Mouse (Mus musculus): ENCODE results near the gene Mien1. TPM values are rescaled to one million over a fixed set of nuclear protein-coding genes. Genes with fewer than 3 reads are reported as not detected.

Mien1 gene
- total RNA-seq, 2 experiments from 2014 or later, result 92.2 to 104 TPM

GRCm38 (mm10) chr11:98390141-98390540 is 48.6 kb downstream of the Mien1 start:
- no peak for DNase-seq (ENCODE audit: extremely low spot score in 1 of 2, low spot score in 1 of 2)

GRCm38 (mm10) chr11:98389221-98389780 is 49.5 kb downstream of the Mien1 start:
- peak in 1 of 2 experiments; percentile 67 for DNase-seq (ENCODE audit: extremely low spot score in 1 of 2, low spot score in 1 of 2)

GRCm38 (mm10) chr11:98388282-98388681 is 50.5 kb downstream of the Mien1 start:
- DNase-seq (ENCODE audit: extremely low spot score in 1 of 2, low spot score in 1 of 2), result no peak

Other genes starting within 250 kb of the Mien1 start
- gene Med1, start 245.7 kb downstream of the Mien1 start, total RNA-seq (2021), result 10 to 100 TPM; 49.5 to 54.0 TPM
- gene Cdk12, start 235.9 kb downstream of the Mien1 start, total RNA-seq (2021), result 10 to 100 TPM; 32.2 to 41.0 TPM
- gene Neurod2, start 109.3 kb downstream of the Mien1 start, total RNA-seq (2021), result 100 to 1,000 TPM; 139 to 148 TPM
- gene Ppp1r1b, start 90.6 kb downstream of the Mien1 start, total RNA-seq (2021), result 10 to 100 TPM; 45.4 to 49.9 TPM
- 10 to 100 TPM; 31.5 to 34.3 TPM for gene Stard3, start 80.6 kb downstream of the Mien1 start, total RNA-seq (2021)
- gene Tcap, start 55.2 kb downstream of the Mien1 start, total RNA-seq (2021), result under 1 TPM; 0.66 to 0.76 TPM
- gene Pnmt, start 52.5 kb downstream of the Mien1 start, total RNA-seq (2021), result not detected
- gene Pgap3, start 38.5 kb downstream of the Mien1 start, total RNA-seq (2021), result 1 to 10 TPM; 8.9 to 9.6 TPM
- gene Erbb2, start 26.5 kb downstream of the Mien1 start, total RNA-seq (2021), result 1 to 10 TPM; 1.4 to 3.5 TPM
- gene Grb7, start 7.4 kb upstream of the Mien1 start, total RNA-seq (2021), result 1 to 10 TPM; 1.4 to 2.1 TPM
- under 1 TPM in 1 of 2 experiments, not detected in 1; 0.52 TPM for gene Ikzf3, start 107.0 kb upstream of the Mien1 start, total RNA-seq (2021)
- not detected for gene Zpbp2, start 112.1 kb upstream of the Mien1 start, total RNA-seq (2021)
- 10 to 100 TPM; 47.7 to 57.5 TPM for gene Ormdl3, start 148.4 kb upstream of the Mien1 start, total RNA-seq (2021)
- gene Lrrc3c, start 159.3 kb upstream of the Mien1 start, total RNA-seq (2021), result not detected
- gene Gm12355, start 186.7 kb upstream of the Mien1 start, total RNA-seq (2021), result 10 to 100 TPM; 10.4 to 12.4 TPM
- gene Gsdma3, start 187.4 kb upstream of the Mien1 start, total RNA-seq (2021), result not detected
- gene Gsdma2, start 207.8 kb upstream of the Mien1 start, total RNA-seq (2021), result under 1 TPM in 1 of 2 experiments, not detected in 1; 0.20 TPM
- not detected for gene Gsdma, start 225.4 kb upstream of the Mien1 start, total RNA-seq (2021)
- 100 to 1,000 TPM; 127 to 128 TPM for gene Psmd3, start 243.6 kb upstream of the Mien1 start, total RNA-seq (2021)

All from layer of hippocampus, postnatal 25 days (tissue).